Mouse (Mus musculus) ovary, postnatal 10 days (tissue): ENCODE measurements at regions not wholly inside any gene's neighbourhood (a gene's known extent, or its start where the extent isn't known, plus 50 kb on each side); places are given as distances from the start of the nearest gene placed in this dataset.

ENCODE experiments used
- DNase-seq: peaks from one replicate; pipeline ENCODE4 v3.0.0; 2022; ENCODE audit warnings: low spot score

DNA sequence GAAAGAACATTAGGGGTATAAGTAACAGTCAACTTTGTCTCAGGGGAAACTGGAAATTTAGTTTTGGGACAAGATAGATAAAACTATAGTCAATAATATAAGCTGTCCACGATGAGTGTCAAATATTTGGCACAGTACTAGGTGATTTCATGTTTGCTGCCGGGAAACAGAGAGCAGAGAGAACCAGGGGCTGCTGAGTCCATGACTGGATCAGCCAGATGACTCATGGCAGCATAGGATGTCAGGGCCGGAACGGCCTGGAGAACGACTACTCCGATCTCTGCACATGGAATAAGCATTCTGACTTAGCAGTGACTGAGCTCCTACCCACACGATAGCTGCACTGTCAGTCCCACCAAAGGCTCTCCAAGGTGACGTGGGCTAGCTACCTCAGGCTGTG lies 197.6 kb upstream of the Bmper start:
- DNase-seq, result no peak

DNA sequence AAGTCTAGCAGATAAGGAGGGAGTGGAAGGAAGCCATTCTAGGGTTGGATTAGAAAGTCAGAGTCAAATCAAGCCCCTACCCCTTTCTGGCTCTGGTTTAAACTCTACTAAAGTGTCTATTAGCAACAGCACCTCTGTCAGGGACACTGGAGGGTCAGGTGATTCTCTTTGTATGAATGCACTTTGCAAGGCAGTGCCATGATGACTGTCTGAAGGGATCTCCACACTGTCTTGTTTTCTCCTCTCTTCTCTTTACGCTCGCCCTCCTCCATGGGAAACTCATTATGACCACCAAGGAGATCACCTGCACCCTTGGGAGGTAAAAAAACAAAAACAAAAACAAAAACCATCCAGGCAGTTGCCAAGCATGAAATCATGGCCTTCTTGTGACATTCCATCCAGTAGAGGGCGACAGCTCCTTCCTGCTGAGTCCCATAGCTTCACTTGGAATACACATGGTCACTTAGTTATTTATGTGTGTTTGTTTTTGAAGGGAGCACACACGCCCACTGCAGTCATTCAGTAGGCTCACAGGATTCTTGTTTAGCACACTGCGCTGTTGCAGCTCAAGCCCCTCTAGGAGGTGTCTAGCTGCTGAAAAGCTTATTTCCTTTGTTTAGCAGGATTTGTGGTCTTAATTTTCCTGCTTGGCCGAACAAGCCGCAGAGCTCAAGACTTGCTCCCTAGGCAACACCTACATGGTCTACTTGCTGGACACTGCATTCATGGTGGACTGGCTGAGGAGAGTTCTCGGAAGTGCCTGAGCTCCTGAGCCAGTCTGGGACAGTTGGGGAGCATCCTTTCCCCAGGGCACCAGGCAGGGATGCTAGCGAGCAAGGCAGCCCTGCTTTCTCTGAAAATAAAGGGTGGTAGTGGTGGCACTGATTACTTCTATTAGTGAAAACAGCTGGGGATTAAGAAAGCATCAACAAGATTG lies 195.2 kb upstream of the Bmper start:
- DNase-seq, result no peak

DNA sequence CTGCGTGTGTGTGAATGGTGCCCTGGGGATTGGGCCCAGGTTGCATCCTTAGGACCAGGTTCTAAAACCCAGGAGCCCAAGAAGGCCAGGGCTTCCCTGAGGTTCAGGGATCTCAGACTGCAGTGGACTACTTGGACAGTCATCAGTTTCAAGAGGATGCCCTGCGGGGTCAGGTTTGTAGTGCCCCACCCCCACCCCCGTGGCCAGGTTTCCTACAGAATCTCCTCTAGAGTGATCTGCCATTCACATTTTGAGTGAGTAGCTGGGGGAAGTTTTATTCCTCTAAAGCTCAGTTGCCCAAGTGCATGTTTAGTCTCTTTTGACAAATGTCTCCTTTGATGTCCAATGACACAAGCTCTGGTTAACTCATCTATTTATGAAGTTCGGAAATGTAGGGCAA lies 193.5 kb upstream of the Bmper start:
- no peak for DNase-seq

DNA sequence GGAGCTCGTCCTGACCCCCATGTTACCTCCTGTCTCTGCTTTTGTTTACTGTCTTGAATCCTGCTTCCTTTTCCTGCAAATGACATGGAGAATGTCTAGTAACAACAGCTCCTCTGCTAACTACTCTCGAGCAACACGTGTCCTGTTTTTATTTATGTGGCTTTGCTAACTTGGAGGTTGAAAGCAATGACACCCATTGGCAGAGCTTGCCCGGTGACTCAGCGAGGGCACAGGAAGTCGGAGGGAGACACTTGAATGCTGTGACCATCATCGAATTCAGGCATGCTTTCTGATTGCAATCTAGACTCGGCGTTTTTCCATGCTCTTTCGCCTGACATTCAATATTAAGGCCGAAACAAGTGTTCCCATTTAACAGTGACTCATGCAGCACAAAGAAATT lies 192.7 kb upstream of the Bmper start:
- no peak for DNase-seq

DNA sequence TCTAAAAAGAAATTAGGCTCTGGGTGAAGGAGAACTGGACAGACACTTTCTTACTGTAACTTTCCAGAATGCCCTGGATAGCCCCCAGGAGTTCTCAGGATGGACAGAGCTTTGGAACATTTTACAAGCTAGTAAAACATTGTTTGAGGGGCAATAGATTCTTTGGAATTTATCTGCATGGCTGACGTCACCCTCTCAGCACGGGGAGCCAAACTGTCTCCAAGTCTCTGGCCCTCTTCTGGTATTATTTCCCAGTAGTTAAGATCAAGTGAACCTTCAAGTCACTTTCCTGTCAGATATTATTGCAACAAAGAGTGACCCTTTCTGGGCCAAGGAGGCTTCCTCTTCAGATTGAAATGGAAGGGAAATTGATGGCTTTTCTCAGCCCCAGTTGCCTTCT lies 192.3 kb upstream of the Bmper start:
- no peak for DNase-seq

DNA sequence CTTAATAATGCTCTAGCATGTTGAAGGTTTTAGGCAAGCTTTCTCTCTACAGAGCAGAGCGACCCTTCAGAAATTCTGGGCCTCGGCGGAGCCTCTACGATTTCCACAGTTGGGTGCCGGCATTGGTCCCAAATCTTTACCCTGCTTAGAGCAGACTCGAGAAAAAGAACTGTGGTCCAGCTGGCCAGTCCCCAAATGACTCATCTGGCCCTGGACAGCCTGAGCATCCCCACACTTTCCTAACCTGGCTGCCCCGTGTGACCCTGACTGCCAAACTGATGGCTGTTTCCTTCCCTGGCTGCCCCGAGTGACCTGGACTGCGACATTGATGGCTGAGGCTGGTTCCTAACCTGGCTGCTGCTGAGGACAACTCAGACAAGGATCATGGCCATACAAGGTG lies 191.0 kb upstream of the Bmper start:
- DNase-seq, result no peak

DNA sequence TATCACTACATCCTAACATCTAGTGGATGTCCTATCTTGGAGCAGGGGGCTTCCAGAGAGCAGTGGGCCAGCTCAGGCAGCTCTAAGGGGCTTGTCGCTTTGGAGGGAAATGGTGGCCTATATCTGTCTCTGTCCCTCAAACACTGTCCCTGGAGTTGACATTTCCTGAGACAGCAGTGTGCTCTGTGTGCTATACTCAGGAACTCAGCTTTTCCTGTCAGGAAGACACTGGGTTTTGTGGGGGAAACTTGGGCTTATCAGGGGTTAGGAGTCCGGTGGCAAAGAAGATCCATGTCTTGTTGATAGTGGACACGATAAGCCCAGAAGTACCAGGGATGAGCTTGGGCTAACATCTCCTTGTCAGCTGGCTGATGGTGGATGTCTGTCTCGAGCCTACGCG lies 187.6 kb upstream of the Bmper start:
- DNase-seq, result no peak

DNA sequence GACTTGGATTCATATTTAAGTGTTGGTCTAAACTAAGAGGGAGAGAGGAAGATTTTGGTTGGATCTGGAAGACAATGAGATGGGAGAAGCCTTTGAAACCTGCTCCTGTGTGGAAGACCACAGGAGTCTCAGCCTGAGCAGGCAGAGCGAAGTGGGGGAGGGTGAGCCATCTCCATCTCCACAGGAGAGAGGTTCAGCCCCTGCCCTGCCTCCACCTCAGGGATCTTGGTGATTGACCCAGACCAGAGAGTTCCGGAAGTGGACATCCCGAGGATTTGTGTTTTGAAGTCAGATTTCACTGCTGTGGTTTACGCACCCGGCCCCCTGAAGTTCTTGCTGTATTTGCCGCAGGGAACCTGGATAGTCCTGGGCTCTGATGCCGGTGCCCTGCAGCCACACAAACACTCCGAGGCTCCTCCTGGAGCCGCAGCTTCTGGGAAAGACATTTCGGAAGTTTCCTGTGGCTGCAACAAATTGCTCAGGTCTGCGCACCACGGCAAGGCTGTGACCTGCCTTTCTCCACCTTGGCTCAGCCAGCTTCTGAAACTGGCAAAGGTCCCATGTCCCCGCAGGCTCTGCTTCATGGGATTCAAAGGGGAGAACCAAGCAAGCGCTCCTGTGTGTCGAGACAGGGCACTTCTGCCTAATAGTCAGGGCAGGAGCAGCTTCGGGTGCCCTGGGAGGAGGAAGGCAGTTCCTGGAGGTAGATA lies 186.8 kb upstream of the Bmper start:
- DNase-seq, result no peak

DNA sequence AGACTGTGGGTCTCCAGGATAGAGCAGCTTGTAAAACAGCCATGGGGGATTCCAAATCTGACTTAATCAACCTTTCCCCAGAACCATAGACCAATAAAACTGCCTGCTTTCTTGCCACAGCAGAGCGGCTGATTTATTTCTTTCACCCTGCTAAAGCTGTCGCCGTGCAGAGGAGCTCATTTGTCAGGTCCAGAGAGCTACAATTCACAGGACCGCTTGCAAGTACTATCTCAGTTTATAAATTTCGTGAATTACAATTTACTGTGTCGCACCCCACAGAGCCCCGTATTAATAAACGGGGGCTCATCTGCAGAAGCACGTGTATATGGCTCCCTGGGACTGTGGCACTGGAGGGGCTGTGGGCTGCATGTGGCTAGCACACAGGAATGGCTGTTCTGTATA lies 185.4 kb upstream of the Bmper start:
- DNase-seq, result no peak

DNA sequence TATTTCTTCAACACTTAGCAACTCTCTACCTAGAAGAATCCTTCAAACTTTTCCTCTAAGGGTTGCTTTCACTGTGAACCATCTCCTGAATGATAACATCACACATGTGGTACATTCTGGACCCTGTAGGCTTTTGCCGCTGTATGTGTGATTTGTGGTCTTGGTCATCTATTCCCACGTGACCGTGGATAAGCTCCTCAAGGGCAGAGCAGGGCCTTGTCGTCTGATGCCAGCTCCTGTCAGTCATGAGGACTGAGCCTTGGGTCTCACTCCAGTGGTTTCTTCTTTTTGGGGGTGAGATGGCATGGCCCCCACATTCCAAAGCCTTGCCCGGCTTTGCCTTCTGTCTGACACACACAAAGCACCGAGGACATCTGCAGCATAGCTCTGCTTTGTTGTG lies 183.3 kb upstream of the Bmper start:
- DNase-seq, result no peak

DNA sequence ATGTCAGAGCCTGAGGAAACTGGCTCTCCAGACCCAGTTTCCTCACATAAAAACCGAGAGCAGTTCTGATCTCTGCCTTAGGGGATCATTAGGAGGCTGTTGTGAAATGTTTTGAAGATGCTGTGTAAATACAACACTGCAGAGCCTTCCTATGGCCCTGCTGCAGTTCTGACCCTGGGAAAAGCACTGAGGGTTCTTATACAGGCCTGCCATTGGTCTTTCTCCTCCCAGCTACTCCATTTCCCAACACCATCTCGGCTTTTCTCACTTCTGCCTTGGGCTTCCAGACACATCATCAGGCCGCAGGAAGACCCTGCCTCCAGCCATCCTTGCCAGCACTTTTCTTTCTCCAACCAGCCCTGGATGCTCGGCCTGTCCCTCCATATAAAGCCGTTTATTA lies 181.9 kb upstream of the Bmper start:
- no peak for DNase-seq

DNA sequence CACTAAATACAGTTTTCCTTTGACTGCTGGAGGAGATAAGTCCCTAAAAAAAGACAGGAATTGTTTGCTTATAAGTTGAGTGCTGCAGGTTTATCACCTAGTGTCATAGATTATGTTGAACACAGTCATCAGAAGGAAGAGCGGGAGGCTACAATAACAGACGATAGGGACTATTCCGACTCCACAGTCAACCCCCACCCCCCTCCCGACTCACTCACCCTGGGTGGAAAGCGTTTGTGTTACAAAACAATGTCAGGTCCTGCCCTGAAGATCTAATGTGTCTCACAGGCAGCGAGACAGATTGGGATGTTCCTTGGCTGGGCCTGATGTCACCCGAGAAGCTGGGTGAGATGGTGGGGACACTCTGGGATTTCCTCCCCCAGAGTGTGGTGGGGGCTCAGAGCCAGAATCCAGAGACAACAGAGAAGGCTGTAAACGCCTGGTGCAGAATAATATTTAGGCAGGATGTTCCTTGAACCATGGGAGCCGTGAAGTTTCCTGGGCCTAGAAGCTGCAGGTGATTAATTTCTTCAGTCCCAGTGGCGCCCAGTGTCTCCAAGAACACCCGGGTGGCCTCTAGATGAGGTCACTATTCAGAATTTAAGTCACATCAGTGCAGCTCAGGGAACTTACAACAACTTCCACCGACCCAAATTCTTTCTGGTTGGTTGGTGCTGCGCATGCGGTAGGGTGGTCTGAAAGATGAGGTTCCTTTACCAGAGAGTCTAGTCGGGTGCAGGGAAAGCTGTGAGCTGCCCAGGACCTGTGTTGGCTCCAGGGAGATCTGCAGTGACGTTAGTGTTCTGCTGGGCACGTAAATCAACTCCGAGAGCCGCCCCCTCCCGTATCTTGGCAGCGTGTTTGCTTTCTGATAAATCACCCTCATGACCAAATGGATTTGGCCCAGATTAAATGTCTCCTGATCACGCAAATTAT lies 181.1 kb upstream of the Bmper start:
- no peak for DNase-seq

DNA sequence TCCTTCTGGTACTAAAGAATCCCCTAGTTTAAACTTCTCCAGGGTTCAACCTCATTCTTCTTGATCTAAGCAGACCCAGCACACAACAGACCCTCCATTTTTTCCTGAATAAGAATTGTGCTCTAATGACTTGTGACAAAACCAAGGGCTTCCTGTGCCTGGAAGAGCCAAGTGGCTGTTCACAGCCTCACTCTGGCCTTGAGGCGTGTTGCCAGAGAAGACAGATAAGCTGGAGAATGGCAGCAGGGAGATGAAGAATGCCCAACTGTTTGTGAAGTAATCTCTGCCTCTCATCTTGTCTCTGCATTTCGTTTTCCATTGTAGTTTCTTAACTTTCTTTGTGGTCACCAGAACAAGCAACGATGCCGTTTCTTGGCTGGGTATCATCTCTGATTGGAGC lies 179.9 kb upstream of the Bmper start:
- no peak for DNase-seq

DNA sequence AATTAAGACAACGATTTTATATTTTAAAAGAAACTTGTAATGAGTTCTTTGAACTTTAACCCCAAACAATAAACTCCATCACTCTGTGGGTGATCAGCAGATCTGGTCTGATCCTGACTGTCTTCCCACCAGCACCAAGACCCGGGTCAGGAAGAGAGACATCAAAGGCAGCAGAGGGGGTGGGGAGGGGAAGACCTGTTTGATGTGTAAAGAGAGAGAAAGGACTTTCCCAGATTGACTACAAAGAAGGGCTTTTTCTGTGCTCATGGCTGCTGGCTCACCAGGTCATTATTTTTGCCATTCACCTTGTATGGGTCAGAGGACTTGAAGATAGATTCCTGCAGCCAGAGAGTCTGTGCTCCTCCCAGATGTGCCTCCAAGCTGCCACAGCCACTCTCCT lies 177.4 kb upstream of the Bmper start:
- no peak for DNase-seq

DNA sequence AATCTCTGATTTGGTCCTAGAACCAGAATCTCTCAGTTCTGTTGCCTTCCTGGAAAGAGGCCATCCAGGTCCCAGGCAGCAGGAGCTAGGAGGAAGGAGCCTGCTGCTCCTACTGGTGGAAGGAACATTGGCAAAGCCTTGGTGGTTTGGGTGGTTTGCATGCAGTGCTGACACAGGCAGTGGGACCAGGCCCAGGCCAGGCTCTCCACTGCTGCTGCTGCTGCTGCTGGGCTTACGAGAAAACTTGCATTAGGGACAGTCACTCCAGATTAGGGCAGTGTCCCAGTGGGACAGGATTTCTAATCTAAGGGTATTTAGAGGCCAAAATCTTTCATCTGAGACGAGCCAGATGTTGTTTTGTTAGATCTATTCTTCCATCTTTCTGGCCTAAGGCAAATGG lies 172.1 kb upstream of the Bmper start:
- DNase-seq, result no peak

DNA sequence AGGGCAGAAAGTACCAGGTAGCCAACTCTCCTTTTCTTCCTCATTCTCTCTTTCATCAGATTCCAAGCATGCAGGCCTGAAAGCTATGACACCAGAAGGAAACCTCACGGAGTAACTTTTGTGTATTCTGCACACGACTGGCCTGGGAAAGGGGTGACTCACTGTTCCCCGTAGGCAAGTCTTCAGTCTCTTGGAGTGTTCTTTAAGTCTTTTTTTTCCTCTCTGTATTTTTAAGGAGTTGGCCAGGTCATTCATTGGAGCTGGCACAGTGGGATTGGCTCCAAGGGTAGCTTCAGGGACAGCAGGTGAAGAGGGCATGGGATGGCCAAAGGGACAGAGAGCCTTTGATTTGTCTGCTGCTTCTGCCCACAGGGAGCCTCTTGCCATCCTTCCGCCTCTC lies 163.3 kb upstream of the Bmper start:
- no peak for DNase-seq

DNA sequence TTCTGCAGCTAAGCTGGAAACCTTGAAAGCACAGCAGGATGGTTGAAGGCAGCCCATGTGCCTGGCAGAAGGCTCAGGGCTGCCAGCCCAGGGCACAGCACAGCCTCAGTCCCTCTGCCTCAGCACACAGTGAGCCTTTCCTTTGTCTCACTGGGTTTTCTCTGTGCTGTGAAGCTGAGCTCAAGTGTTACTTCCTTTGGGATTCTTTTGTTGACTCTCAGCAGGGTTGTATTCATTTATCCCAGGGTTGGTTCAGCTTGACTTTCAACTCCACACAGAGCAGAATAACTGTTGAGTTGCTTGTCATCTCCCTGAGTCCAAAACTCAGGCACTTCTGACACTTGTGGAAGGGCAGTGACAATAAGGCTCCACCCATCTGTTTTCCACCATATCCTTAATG lies 162.3 kb upstream of the Bmper start:
- DNase-seq, result no peak

DNA sequence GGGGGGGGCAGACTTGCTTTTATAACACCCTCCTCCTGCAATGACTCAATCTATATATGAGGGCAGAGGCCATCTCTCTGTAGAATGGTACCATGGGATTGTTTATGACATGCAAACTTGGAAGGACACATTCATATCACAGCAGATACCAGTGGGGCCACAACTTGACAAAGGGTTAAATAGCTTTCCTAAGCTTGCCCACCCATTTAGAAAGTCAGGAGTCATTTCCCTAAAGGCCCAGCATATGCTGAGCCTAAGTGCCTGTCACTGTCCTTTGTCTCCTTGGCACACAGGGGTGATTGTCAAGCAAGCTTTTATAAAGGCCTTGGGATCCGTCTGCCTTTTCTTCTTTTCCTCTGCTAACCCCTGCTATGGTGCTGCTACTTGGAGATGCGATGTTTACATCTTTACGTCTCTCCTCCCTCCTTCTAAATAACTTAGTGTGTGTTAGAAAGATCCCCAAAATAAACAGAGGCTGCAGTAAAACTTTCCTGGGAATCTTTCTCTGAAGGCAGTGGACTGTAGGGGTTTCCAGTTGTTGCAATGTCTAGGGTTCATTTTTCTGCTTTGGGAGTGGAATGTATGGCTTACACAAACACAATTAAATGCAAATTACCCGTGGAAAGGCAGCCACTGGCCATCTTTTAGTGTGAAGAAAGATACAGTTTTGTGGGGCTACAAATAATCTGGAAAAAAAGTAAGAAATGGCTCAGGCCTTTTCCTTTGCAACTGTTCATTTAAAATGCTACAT lies 161.5 kb upstream of the Bmper start:
- DNase-seq, result no peak

DNA sequence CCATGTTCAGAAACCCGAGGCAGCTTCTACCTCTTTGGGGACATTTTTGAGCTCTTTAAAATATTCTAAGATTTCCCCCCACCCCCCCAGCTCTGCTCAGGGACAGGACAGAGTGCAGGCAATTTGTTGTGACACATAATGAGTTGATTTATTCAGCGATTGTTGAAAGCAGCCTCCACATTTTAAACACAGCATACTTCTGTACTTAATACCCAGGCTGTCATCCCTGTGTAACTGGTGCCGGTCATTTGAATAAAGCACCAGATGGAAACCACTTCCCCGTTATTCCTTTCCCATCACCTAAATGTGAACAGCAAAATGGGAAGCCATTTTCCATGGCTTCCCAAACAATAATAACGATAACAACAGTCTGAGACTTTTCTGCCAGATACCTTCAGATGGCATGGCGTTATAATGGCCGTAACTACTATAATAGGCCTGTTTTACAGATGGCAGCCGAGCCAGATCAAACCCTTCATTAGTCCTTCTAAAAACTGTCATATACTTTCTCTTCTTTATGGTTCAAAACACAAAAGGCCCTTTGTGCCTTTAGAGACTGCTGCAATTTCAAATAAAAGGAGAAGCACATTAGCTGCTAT lies 160.7 kb upstream of the Bmper start:
- DNase-seq, result no peak

DNA sequence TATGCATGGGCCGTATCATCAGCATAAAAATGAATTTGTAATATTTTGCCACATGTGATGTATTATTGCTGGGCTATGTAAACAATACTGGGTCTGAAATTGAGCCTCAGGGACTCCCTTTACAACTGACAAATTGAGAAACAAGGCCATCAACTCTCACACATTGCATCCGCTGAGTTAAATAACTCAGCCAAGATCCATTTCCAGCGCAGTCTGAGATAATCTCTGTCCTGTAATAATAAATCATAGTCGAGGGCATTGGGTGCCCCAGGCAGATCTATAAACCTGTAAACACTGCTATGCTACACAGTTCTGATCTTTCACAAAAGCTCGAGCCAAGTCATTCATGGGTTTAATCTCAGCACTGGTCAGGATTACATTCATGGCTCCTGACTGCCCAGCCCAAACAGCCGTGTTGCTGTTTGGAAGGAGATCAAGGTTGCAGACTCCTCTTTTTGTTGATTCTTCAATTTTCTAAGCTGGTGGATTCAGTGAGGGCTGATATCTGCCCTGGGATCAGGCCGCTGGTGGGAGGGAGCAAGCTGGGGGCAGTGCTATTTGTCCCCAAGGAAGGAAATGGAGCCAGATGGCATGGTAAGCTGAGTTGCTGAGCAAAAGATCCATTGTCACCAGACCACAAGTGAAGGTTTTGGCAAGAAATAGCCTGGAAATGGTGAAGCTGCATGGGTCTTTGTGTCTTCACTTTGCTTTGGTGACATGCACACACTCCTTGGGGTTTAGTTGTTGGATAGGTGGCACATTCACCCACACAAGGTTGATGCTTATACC lies 160.0 kb upstream of the Bmper start:
- DNase-seq, result no peak

DNA sequence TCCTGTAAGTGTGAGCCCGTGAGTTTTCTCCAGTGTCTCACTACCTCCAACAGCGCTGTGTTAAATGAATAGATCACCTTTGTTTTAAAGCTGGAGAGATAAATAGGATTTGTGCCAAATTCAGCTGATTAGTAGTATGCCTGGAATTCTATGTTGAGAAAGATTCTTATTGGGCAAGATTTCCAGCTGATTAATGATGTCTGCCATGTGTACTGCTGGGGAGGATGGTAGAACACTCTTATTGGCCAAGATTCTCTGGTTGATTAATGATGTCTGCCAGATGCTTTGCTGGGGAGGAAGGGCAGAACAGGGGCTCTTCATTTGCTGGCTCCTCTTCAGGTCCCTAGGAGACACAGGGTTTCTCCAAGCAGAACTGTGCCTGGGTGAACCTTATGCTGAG lies 158.9 kb upstream of the Bmper start:
- no peak for DNase-seq
